Mouse (Mus musculus) heart, postnatal 0 days (tissue): Measurements from ENCODE around the gene Ap3m1.

Experiments
- CTCF ChIP-seq: IDR thresholded peaks from 2 replicates; pipeline ENCODE4 v1.5.1; 2016; ENCODE audit warnings: antibody characterized with exemption, control low read depth, low read depth
- EP300 ChIP-seq: IDR thresholded peaks from 2 replicates; pipeline ENCODE4 v1.6.1; 2016; ENCODE audit warnings: antibody characterized with exemption, low read depth

DNA sequence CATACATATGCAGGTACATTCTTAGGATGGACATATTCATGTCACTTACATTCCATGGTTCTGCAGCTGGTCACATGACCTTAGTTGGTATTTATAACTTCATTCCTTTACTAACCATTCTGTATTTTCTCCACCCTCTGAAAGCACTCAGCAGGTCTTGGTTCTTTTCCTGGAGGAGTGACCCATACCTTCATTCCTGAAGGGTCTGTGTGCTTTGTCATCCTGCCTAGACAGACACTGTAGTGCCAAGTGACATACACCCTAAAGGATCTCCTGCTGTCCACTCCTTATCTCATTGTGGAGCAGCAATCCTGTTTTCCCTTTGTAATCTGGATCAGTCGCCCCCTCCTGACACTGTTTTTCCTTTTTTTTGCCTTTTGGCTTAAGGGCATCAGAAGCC is 30.5 kb upstream of the Ap3m1 start:
- no peak for TF ChIP-seq CTCF
- TF ChIP-seq EP300 = no peak
